In the genomic region with DNA sequence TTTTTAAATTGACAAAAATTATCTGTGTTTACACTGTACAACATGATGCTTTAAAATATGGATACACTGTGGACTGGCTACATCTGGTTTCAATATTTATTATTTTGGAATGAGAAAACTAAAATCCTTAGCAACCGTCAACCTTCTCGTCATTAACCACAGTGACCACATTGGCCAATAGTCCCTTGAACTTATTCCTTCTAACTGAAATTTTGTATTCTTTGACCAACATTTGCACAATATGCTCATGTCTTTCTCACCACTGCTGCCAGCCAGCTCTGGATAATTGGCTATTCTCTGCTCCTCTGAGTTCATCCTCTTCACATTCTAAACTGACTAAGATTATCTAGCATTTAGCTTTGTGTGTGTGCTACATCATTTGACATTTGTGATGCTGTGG, we compare ENCODE assay signal across 14 mouse cellular contexts.
"Had no signal": no experiment of that assay in that cellular context is flagged by ENCODE, and none has a peak within 500 bp of the region (broad histone marks: within the 10 kb centered on the region; RNA-seq: fewer than 3 reads in every experiment).

No protein-coding gene starts in this region.

- H3K9ac ChIP-seq: intestine, embryonic 15.5 days; kidney, embryonic 15.5 days; limb, embryonic 15.5 days; liver, embryonic 15.5 days; lung, embryonic 14.5 days; midbrain, embryonic 13.5 days; neural tube, embryonic 13.5 days; stomach, embryonic 15.5 days had no signal

- H3K36me3 ChIP-seq: intestine, embryonic 15.5 days; limb, embryonic 15.5 days; liver, embryonic 15.5 days; midbrain, embryonic 13.5 days; stomach, embryonic 15.5 days had no signal

- H3K9me3 ChIP-seq: intestine, embryonic 15.5 days; kidney, embryonic 15.5 days; limb, embryonic 15.5 days; liver, embryonic 15.5 days; midbrain, embryonic 13.5 days; neural tube, embryonic 13.5 days; stomach, embryonic 15.5 days had no signal

- ATAC-seq: intestine, embryonic 15.5 days; midbrain, embryonic 13.5 days had no signal

- H3K4me2 ChIP-seq: intestine, embryonic 15.5 days; kidney, embryonic 15.5 days; limb, embryonic 15.5 days; liver, embryonic 15.5 days; lung, embryonic 14.5 days; midbrain, embryonic 13.5 days; neural tube, embryonic 13.5 days; stomach, embryonic 15.5 days had no signal

- DNase-seq: kidney, adult 2 months; kidney, postnatal 14 days; lung, embryonic 14.5 days; lung, postnatal 10 days; retina, postnatal 1 day; thymus, postnatal 4 days had no signal

- H3K4me1 ChIP-seq: kidney, embryonic 15.5 days; limb, embryonic 15.5 days; liver, embryonic 15.5 days; midbrain, embryonic 13.5 days; stomach, embryonic 15.5 days had no signal

- H3K4me3 ChIP-seq: intestine, embryonic 15.5 days; kidney, embryonic 15.5 days; left cerebral cortex, adult 2 months; limb, embryonic 15.5 days; liver, embryonic 15.5 days; midbrain, embryonic 13.5 days; neural tube, embryonic 13.5 days; stomach, embryonic 15.5 days had no signal

- H3K27ac ChIP-seq: intestine, embryonic 15.5 days; kidney, embryonic 15.5 days; left cerebral cortex, adult 2 months; limb, embryonic 15.5 days; liver, embryonic 15.5 days; midbrain, embryonic 13.5 days; neural tube, embryonic 13.5 days; stomach, embryonic 15.5 days had no signal

- H3K27me3 ChIP-seq: intestine, embryonic 15.5 days; kidney, embryonic 15.5 days; limb, embryonic 15.5 days; liver, embryonic 15.5 days; midbrain, embryonic 13.5 days; neural tube, embryonic 13.5 days; stomach, embryonic 15.5 days had no signal
